Comparison of ENCODE assay signal across 16 mouse cellular contexts in the genomic region with DNA sequence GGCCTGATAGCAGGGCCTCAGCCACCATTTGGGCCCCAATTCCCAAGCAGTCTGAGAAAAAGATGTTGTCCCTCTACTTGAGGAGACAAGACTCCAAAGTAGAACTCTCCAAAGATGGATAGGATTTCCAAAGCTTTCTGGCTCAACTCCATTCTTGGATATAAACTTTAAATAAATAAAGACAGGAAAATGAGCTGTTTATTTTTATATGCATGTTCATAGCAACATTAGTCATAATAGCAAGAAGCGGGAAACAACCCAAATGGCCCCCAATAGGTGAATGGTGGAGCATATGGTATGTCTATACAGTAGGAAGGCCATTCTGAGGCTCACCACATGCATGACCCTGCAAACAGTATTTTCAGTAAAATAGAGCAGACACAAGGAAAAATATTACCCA.
"Had no signal": no experiment of that assay in that cellular context is flagged by ENCODE, and none has a peak within 500 bp of the region (broad histone marks: within the 10 kb centered on the region; RNA-seq: fewer than 3 reads in every experiment).

No protein-coding gene starts in this region.

- H3K27ac ChIP-seq: macrophage; midbrain, embryonic 13.5 days; midbrain, embryonic 15.5 days; neural tube, embryonic 12.5 days; stomach, embryonic 15.5 days; stomach, postnatal 0 days had no signal

- ATAC-seq: liver, postnatal 0 days; midbrain, embryonic 13.5 days; midbrain, embryonic 15.5 days had no signal

- H3K36me3 ChIP-seq: midbrain, embryonic 13.5 days; midbrain, embryonic 15.5 days; neural tube, embryonic 12.5 days; stomach, embryonic 15.5 days had no signal

- H3K9ac ChIP-seq: liver, postnatal 0 days; midbrain, embryonic 13.5 days; midbrain, embryonic 15.5 days; neural tube, embryonic 12.5 days; stomach, embryonic 15.5 days had no signal

- H3K4me3 ChIP-seq: megakaryocyte, embryonic 14.5 days; midbrain, embryonic 13.5 days; midbrain, embryonic 15.5 days; neural tube, embryonic 12.5 days; stomach, embryonic 15.5 days had no signal

- H3K27me3 ChIP-seq: midbrain, embryonic 13.5 days; midbrain, embryonic 15.5 days; neural tube, embryonic 12.5 days; stomach, embryonic 15.5 days had no signal

- H3K4me2 ChIP-seq: midbrain, embryonic 11.5 days; midbrain, embryonic 13.5 days; midbrain, embryonic 15.5 days; neural tube, embryonic 12.5 days; stomach, embryonic 15.5 days had no signal

- H3K4me1 ChIP-seq: megakaryocyte, embryonic 14.5 days; midbrain, embryonic 15.5 days; stomach, embryonic 15.5 days had no signal

- DNase-seq: liver, postnatal 0 days; lung, adult 2 months; lung, postnatal 14 days; lung, postnatal 36 days; right cerebral cortex, postnatal 14 days; thymus, adult 2 months; thymus, postnatal 25 days; thymus, postnatal 4 days had no signal

- H3K9me3 ChIP-seq: megakaryocyte, embryonic 14.5 days; midbrain, embryonic 13.5 days; midbrain, embryonic 15.5 days; neural tube, embryonic 12.5 days; stomach, embryonic 15.5 days had no signal
